8 mouse cellular contexts compared by ENCODE assay signal in the genomic region with DNA sequence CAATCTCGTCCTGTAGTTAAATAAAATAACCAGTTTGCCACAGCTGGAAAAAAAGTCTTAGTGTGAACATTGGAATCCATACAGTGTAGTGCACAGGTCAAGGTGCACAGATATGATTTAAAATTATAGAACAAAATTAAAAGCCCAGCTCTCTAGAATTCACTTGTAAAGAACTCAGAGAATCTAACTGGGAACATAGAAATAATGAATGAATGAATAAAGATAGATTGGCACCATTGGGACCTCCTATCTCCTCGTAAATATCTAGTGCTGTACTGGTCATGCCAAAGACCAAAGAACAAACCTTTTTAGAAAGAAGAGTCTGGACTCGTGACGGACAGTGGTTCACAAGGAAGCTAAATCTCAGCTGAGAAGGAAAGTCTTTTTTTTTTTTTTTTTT. TPM values are rescaled to one million over a fixed set of nuclear protein-coding genes. Genes with fewer than 3 reads are reported as not detected.
A peak's percentile ranks its signal among the peaks of the same experiment; 100 is the strongest.
DNase-seq lines count a peak whose midpoint lies in the region; ATAC-seq and TF ChIP-seq lines count a peak whose summit lies in the region.

Gene Zfp748 (minus strand): TSS at position 101 of the 400 bp plus-strand sequence.

- TF ChIP-seq CTCF in MEL (IDR thresholded peaks at IDR 0.05 in 2 of 3, conservative IDR thresholded peaks at IDR 0.05 in 1 of 3; ENCODE audit: control insufficient read depth in 1 of 3, insufficient read depth in 1 of 3, low read depth in 2 of 3, low read length in 3 of 3, poor library complexity in 1 of 3, severe bottlenecking in 1 of 3) = no peak

- no peak for TF ChIP-seq POLR2A in MEL (IDR thresholded peaks at IDR 0.05; ENCODE audit: control insufficient read depth in 1 of 2, insufficient read depth in 1 of 2, low read depth in 1 of 2, low read length in 2 of 2, poor library complexity in 1 of 2)

- DNase-seq in heart, adult 9 months (ENCODE audit: low spot score in 2 of 2) = no peak
- DNase-seq in MEL (ENCODE audit: low read depth, low spot score) = no peak
- DNase-seq in midbrain, embryonic 11.5 days (ENCODE audit: low spot score, missing footprints) = no peak
- DNase-seq in Muller cell, postnatal 12 days (ENCODE audit: inconsistent ontology term) = no peak
- no peak for DNase-seq in urinary bladder, postnatal 36 days (ENCODE audit: low spot score in 2 of 2)
- DNase-seq in thymus, postnatal 25 days = no peak

- H3K4me1 ChIP-seq in heart, embryonic 16.5 days (ENCODE audit: control insufficient read depth, insufficient read depth, low read length) = peaks cover 11% of the 10 kb centered on the region
- peaks cover 0 to 5% of the 10 kb centered on the region in 2 experiments; a peak in 1 of 4 replicates for H3K4me1 ChIP-seq in MEL (ENCODE audit: control insufficient read depth in 1 of 2, insufficient read depth in 2 of 2, low read length in 2 of 2)
- H3K4me1 ChIP-seq in hindbrain, embryonic 12.5 days = peaks cover 9% of the 10 kb centered on the region
- H3K4me1 ChIP-seq in midbrain, embryonic 11.5 days (ENCODE audit: control insufficient read depth, insufficient read depth, low read length) = peaks cover 9% of the 10 kb centered on the region

- TF ChIP-seq EP300 in MEL (IDR thresholded peaks at IDR 0.05; ENCODE audit: low read depth in 1 of 2, low read length in 2 of 2) = no peak

- peaks cover 32% of the 10 kb centered on the region for H3K79me2 ChIP-seq in MEL (ENCODE audit: control insufficient read depth, insufficient read depth, low read length, poor library complexity)

- H3K9me3 ChIP-seq in heart, embryonic 16.5 days (replicated peaks; ENCODE audit: control insufficient read depth, low read length) = 0 out of 2 replicates have a peak, but pooled peaks cover 2% of the 10 kb centered on the region
- no peaks in the 10 kb centered on the region for H3K9me3 ChIP-seq in MEL (replicated peaks; ENCODE audit: insufficient read depth, low read length)
- no peaks in the 10 kb centered on the region for H3K9me3 ChIP-seq in hindbrain, embryonic 12.5 days (replicated peaks)
- no peaks in the 10 kb centered on the region for H3K9me3 ChIP-seq in midbrain, embryonic 11.5 days (ENCODE audit: control insufficient read depth, low read length)

- H3K27ac ChIP-seq in heart, embryonic 16.5 days (ENCODE audit: low read length) = peak within 1 kb of the TSS; percentile 89
- H3K27ac ChIP-seq in MEL (ENCODE audit: control insufficient read depth, low read depth, low read length) = peak within 1 kb of the TSS; percentile 80
- H3K27ac ChIP-seq in hindbrain, embryonic 12.5 days = peak within 1 kb of the TSS; percentile 86
- H3K27ac ChIP-seq in midbrain, embryonic 11.5 days (ENCODE audit: low read depth, low read length) = 0 out of 2 replicates have a peak within 1 kb of the TSS, but pooled peaks have one; percentile 40

- H3K36me3 ChIP-seq in heart, embryonic 16.5 days (ENCODE audit: control insufficient read depth, insufficient read depth) = no peaks in the 10 kb centered on the region
- H3K36me3 ChIP-seq in MEL (ENCODE audit: control insufficient read depth in 1 of 2, insufficient read depth in 2 of 2, low read length in 2 of 2) = peaks cover 0 to 4% of the 10 kb centered on the region in 2 experiments; a peak in 1 of 4 replicates
- H3K36me3 ChIP-seq in hindbrain, embryonic 12.5 days = no peaks in the 10 kb centered on the region
- H3K36me3 ChIP-seq in midbrain, embryonic 11.5 days (ENCODE audit: control insufficient read depth, insufficient read depth, low read length) = no peaks in the 10 kb centered on the region

- 81% methylated on average over 4 of the region's 4 CpGs for WGBS in heart, embryonic 16.5 days
- 82% methylated on average over 4 of the region's 4 CpGs for WGBS in hindbrain, embryonic 12.5 days
- WGBS in midbrain, embryonic 11.5 days = 80% methylated on average over 4 of the region's 4 CpGs

- no peaks in the 10 kb centered on the region for H3K27me3 ChIP-seq in heart, embryonic 16.5 days (ENCODE audit: control insufficient read depth, insufficient read depth, low read length)
- H3K27me3 ChIP-seq in MEL (ENCODE audit: control insufficient read depth in 1 of 2, insufficient read depth in 2 of 2, low read length in 2 of 2) = no peaks in the 10 kb centered on the region
- H3K27me3 ChIP-seq in hindbrain, embryonic 12.5 days = no peaks in the 10 kb centered on the region
- no peaks in the 10 kb centered on the region for H3K27me3 ChIP-seq in midbrain, embryonic 11.5 days (ENCODE audit: control insufficient read depth, insufficient read depth, low read length)

- H3K4me2 ChIP-seq in heart, embryonic 16.5 days (ENCODE audit: low read depth, low read length) = peak within 1 kb of the TSS; percentile 71
- H3K4me2 ChIP-seq in hindbrain, embryonic 12.5 days (replicated peaks) = peak within 1 kb of the TSS; percentile 75
- peak within 1 kb of the TSS; percentile 66 for H3K4me2 ChIP-seq in midbrain, embryonic 11.5 days

- peak within 1 kb of the TSS; percentile 88 for H3K9ac ChIP-seq in heart, embryonic 16.5 days (ENCODE audit: low read length)
- H3K9ac ChIP-seq in MEL (ENCODE audit: control insufficient read depth, low read depth, low read length, poor library complexity, severe bottlenecking) = peak within 1 kb of the TSS; percentile 96
- peak within 1 kb of the TSS; percentile 91 for H3K9ac ChIP-seq in hindbrain, embryonic 12.5 days
- peak within 1 kb of the TSS; percentile 89 for H3K9ac ChIP-seq in midbrain, embryonic 11.5 days (ENCODE audit: low read length)

- H3K4me3 ChIP-seq in heart, embryonic 16.5 days (ENCODE audit: low read length) = peak within 1 kb of the TSS; percentile 88
- H3K4me3 ChIP-seq in MEL (ENCODE audit: control insufficient read depth in 1 of 2, insufficient read depth in 1 of 2, low read depth in 2 of 2, low read length in 2 of 2) = peak within 1 kb of the TSS; percentile 81 to 91
- H3K4me3 ChIP-seq in hindbrain, embryonic 12.5 days = peak within 1 kb of the TSS; percentile 84
- H3K4me3 ChIP-seq in midbrain, embryonic 11.5 days (ENCODE audit: low read depth, low read length) = peak within 1 kb of the TSS; percentile 90

- ATAC-seq in heart, embryonic 16.5 days (replicated peaks; ENCODE audit: extremely low read depth, insufficient read depth, low FRiP score) = no peak
- no peak for ATAC-seq in hindbrain, embryonic 12.5 days (ENCODE audit: low FRiP score)
- ATAC-seq in midbrain, embryonic 11.5 days (ENCODE audit: low FRiP score) = no peak

- no peak for TF ChIP-seq RAD21 in MEL (IDR thresholded peaks at IDR 0.05; ENCODE audit: low read depth, low read length)

TF ChIP-seq in MEL, 35 proteins besides CTCF, POLR2A, EP300 and RAD21:
- no peak for TF ChIP-seq GABPA (IDR thresholded peaks at IDR 0.05; ENCODE audit: low read depth, low read length)
- TF ChIP-seq POLR2AphosphoS2 (IDR thresholded peaks at IDR 0.05; ENCODE audit: low read length) = no peak
- no peak for TF ChIP-seq RCOR1 (IDR thresholded peaks at IDR 0.05; ENCODE audit: low read depth, low read length)
- no peak for TF ChIP-seq KAT2A (conservative IDR thresholded peaks at IDR 0.05; ENCODE audit: low read depth, low read length)
- TF ChIP-seq NELFE (IDR thresholded peaks at IDR 0.05; ENCODE audit: low read depth, low read length) = no peak
- TF ChIP-seq HCFC1 (IDR thresholded peaks at IDR 0.05; ENCODE audit: low read depth, low read length) = no peak
- no peak for TF ChIP-seq MAFK (IDR thresholded peaks at IDR 0.05; ENCODE audit: borderline replicate concordance, low read depth, low read length)
- no peak for TF ChIP-seq ZKSCAN1 (IDR thresholded peaks at IDR 0.05; ENCODE audit: low read depth, low read length)
TF ChIP-seq in MEL: peak in this region for 0.

RNA-seq across cellular contexts. Expression of gene Zfp748, which starts in this region (rescaled TPM):
- polyA plus RNA-seq in heart, embryonic 16.5 days (2015; fragmentation: Nextera tagmentation; extraction: Ambion mirVana) = 7.1 and 7.3 TPM in 2 replicates
- 4.3 and 4.9 TPM in 2 replicates for total RNA-seq in MEL (2012; rRNA removed)
- 1 to 10 TPM in 1 of 2 experiments, not detected in 1; 4.0 TPM for polyA plus RNA-seq in MEL (2012; ENCODE audit: insufficient read depth in 1 of 2, insufficient read length in 2 of 2, low read depth in 1 of 2, low replicate concordance in 2 of 2, missing spikeins in 1 of 2)
- 16.6 and 18.3 TPM in 2 replicates for polyA plus RNA-seq in hindbrain, embryonic 12.5 days (2016; fragmentation: Nextera tagmentation; extraction: Ambion mirVana)
- 18.8 and 21.4 TPM in 2 replicates for polyA plus RNA-seq in midbrain, embryonic 11.5 days (2014; fragmentation: Nextera tagmentation; extraction: Ambion mirVana)
